Mouse (Mus musculus) lung, postnatal 25 days (tissue): ENCODE results near the gene Pde4d.
A peak's percentile ranks its signal among the peaks of the same experiment; 100 is the strongest.
"Not testable (repeated sequence)": the region's sequence is repeated elsewhere in the genome, so short reads cannot be mapped to it uniquely, and the experiment has no call there.

Experiments
- DNase-seq: peaks from one replicate; pipeline ENCODE4 v3.0.0; 2022; ENCODE audit warnings: low spot score

Gene Pde4d

DNA sequence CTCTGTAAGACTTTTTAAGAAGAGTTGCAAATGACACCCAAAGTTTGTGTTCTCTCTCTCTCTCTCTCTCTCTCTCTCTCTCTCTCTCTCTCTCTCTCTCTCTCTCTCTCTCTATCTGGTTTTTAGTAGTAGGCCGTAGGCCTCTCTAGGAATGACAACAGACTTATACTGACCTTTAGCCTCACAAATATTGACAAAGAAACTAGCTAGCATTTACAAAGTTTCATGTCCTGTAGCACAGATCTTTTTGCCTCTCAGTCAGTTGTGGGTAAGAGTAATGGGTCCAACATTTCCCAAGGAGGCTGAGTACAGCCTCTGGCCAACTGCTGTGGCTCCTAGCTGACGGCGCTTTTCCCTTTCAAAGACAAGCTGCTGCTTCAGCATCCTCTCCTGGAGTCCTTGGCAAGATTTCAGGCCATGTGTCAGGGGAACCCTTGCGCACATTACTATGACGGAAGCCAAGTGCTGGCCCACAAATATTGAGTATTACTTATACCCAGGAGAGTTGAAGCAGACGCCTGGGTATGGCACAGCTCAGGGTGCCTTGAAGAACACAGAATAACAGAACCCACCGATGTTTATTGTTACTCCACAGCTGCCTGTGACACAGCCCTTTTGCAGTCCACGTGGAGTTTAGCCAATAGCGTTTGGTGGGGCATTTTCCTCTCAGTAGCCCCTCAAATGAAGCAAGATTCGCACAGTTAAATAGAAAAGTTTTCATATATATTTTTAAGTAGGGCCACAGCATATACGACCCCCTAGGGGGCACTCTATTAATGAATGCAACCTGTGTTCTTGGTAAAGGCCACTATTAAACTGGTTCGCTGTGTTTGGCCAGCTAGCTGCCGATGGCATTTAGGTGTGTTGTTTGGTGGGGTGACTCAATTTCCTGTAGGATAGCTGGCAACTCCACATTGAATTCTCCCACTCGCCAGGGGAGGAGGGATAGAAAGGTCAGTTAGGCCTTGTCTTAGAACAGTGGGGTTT is 1450.0 kb downstream of the Pde4d start:
- no peak for DNase-seq

DNA sequence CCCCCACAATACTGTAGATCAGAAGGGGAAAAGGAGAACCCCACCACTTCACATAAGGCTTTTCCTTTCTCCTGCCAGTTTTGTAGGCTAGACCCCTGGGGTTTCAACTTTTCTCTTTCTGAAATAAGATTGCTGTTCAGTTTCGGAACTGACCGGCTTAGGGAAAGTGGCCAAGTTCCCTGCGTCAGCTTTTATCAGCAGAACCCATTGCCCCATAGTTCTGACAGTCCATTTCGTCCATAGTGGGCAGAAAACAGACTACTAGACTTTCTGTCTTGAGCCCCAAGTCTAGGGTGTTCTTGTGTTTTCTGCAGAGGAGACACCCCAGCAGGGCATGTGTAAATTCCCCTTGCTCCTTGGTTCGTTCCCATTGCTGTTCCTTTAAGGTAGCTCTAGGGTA is 1452.1 kb downstream of the Pde4d start:
- DNase-seq = no peak

DNA sequence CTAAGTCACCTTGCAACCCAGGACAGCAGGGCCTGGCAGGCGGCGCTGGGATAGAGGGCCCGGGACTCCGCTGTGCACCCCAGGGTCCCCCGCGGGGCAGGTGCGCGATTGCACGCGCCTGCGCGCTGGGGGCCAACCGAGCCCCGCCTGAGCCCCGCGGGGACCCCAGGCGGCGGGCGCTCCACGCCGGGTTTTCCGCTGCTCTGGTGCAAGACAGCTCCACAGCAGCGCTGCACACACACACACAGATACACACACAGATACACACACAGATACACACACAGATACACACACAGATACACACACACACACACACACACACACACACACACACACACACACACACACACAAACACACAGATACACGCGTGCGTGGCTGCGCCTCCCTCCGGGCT is 1452.7 kb downstream of the Pde4d start:
- not testable (repeated sequence) for DNase-seq

DNA sequence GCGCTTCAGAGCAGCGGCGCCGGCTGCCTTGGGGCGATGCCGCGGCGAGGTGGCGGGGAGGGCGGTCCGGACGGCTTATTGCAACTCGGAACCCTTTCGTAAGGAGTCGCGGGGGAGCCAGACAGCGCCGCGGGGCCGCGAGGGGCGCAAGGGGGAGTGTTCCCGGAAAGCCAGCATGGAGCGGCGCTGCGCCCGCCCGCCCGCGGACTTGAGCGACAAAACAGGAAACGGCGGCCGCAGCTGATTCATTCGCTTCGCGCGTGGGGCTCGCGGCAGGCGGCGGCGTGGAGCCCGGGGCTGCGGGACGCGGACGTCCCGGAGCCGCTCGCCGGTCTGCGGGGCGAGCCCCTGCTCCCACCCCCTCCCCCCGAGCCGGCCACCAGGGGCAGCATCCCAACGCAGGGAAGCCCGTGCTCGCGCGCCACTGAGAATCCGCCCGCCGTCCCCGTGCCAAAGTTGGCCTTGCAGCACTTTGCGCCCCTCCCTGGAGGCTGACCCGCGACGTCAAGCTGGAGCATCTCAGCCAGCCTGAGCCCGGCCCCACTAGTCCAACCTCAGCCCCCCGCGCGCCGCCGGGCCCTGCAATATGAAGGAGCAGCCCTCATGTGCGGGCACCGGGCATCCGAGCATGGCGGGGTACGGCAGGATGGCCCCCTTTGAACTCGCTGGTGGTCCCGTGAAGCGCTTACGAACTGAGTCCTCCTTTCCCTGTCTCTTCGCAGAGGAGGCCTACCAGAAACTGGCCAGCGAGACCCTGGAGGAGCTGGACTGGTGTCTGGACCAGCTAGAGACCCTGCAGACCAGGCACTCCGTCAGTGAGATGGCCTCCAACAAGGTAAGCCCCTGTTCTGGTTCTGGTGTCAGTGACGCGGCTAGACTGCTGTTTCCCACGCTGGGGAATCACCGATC is 1453.4 kb downstream of the Pde4d start:
- peak; percentile 53 for DNase-seq

DNA sequence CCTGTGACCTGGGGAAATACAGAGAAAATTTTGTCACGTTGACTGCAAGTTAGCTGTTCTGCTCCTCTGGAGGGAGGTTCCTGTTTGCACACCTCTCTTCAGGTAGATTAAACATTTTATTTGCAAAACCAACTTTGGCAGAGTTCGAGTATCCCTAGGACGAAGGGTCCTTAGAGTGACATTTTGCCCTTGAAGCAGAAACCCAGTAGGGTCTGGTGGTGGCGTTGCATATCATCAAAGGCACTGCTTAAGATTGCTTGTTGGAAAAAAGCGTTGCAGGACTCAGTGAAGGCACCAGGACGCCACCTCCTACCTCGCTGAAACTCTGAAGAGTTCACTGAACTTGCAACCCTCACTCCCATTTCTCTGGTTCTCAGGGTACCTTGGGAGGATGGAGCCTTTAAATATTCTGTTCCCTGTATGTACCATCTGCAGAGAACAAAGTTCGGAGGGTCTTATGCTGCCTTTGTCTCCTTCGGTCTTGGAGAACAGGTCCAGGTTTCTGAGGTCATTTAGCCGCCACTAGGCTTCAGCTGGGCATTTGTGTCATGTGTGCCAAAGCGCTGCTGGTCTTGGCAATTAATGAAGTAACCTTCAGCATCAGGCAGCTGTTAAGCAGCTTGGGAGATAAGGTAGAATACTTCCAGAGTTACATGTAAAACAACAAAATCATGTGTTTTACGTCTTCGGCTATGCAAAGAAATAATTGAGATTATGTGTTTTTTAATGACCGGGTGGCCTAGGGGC is 1454.2 kb downstream of the Pde4d start:
- no peak for DNase-seq

DNA sequence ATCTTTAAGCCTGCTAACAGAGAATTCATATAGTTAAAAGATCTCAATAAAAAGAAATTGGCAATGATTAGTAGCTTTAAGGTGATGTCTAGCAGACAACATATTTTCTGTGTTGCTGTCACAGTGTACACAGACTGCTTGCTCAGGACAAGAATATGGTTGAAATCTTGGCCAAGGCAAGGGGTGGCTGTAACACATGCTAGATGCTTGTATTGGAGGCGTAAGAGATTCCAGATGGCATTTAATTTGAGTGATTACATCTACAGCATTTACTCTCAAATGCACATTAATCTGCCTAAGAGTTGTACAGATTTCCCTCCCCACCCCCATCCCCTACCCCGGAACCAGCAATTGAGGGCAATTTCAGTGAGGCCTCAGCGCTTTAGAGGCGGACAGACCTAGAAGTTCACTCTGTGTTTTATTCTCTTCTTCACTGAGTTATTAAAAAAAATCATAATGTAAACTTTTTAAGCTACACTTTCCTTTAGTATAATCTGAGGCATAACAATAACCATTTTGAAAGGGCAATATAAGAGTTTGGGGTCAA is 1456.7 kb downstream of the Pde4d start:
- no peak for DNase-seq

DNA sequence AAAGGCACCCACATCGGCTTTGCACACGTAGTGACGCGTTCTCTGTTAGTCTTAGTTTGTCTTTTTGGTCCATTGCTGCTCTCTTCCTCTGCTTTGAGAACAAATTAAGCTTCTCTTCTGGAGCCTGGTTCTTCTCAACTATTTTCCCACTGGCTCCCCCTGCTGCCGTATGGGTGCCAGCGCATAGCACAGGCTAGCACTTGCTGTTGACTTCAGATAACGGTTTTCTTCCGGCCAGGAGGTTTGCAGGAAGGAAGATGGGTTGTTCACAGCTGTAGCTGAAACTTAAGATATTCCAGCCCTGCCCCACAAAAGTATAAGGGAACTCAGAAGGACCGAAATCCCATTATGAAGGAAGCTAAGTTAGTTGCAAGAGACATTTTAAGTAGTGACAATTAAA is 1457.9 kb downstream of the Pde4d start:
- DNase-seq = peak; percentile 76

DNA sequence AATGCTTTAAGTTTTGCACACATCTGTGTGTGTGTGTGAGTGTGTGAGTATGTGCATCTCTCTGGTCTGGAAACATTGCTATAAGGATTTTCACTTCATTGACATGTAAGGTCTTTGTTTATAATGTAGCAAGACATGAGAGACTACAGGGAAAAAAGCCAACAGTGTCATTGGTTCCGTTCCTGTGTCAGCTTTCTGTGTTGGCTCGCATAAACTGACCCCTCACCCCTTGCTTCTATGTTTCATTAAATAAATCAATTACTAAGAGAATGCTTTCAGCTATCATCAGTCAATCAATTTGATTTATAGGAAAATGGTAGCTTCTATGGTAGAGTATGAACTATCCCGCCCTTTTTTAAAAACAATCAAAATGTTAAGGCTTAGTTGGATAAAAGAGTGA is 1458.6 kb downstream of the Pde4d start:
- DNase-seq = no peak

DNA sequence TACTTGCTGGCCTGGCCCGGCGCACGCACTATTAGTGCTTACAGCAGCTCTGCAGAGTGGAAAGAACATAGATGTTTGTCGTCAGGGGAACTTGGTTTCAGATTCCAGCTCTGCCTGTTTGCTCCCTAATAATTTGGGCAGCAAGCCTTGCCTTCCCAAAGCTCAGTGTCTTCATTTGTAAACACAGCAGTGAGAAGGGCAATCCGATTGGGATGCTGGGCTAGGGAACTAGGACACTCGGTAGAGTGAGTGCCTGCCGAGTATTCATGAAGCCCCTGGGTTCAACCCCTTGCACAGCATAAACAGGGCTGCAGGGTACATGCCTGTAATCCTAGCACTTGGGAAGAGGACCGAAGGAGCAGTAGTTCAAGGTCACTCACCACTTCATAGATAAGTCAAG is 1459.4 kb downstream of the Pde4d start:
- DNase-seq = no peak

DNA sequence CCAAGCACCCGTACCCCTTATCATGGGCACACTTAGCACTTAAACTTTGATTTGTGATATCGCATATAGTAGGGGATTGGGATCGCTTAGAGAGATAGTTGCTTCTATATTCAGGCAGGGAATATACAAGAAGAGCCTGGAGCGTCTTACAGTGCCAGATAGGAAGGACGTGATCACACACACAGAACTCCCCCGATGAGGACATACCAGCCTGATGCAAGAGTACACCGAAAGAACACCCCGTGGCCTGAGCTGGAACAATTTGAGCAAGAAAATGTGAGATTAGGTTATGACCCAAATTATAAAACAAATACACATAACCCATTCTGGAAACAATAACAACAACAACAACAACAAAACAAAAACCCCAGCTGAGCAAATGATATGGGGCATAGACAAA is 1461.2 kb downstream of the Pde4d start:
- no peak for DNase-seq

DNA sequence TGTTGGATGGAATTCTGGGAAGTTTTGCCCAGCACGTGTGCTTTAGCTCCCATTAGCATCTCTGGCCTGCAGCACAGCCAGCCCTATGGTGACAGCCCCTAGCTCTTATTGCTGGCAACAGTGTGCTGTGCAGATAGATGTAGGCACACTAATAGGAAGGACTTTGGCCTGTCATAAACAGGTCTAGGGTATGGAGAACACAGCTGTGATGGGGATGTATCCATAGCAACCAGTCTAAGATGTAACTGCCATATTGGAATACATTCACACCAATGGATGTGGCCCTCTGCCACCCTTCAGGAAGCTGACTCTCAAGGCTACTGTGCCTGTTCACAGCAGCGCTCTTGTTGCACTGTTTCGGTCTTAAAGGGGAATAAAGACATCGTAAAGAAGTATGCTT is 1462.9 kb downstream of the Pde4d start:
- no peak for DNase-seq

DNA sequence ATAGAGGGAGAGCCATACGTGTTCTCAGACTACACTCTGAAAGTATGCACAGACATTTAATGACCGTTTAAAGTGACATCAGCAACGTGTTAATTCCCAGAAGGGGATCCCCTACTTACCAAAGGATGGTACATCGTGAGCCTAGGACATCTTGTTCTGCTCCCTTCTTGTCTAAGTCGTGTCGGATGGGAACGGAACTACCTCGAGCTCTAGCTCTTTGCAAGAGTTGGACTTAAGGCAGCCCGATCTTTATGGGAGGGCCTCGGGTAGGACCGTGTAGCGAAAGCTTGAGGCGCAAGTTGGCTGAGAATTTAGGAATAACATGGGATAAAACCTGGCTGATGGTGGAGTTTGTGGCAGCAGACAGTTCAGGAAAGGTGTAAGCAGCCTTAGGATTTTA is 1464.5 kb downstream of the Pde4d start:
- no peak for DNase-seq

DNA sequence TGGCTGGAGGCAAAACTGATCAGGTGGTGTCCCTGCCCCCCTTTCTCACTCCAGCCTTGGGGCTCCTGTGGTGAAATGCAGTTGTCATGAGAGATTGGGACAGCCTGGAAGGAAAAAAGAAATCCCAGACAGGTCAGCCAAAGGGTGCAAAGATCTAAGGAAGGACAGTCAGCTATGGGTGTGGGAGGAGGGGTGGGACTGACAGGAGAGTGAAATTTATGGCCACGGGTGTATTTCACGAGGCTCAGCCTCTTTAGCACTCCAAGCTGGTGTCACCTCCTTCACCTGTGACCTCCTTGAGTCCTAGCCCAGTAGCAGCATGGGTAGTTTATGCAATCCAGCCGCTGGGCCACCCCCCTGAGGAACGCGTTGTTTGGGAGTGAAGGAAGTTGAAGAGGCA is 1465.1 kb downstream of the Pde4d start:
- DNase-seq = peak; percentile 49

DNA sequence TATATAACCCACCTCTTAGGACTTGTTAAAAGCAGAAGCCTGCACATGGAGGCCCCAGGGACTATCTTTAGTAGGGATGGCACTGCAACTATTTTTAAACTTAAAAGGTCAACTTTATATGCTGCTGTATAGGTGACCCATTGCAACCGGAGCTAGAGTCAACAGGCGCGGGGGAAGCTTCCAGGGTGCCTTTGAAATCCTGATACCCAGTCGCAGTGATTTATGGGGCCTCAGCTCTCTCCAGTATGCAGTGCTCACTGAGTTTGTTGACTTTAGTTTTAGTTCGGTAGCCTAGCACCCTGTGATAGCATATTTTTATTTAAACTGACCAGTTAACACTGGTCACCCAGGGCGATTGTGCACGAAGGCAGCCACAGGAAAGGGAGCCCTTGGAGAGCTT is 1465.8 kb downstream of the Pde4d start:
- no peak for DNase-seq

DNA sequence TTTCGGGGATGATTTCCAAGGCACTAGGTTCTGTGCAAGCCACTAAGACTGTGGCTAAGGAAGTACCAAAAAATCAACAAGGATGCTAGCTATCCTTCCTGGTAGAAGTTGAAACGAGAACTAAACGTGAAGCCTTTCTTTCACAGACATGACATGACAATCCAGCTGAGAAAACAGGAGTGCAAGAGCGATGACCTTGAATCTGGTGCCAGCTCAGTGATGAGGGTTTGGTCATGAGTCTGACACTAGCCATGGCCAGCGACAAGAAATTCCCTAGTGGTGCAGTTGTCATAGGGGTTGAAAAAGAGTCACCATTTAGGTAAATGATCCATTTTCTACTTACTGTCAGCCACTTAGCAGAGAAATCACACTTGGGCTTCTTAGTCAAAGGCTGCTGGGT is 1466.2 kb downstream of the Pde4d start:
- no peak for DNase-seq

DNA sequence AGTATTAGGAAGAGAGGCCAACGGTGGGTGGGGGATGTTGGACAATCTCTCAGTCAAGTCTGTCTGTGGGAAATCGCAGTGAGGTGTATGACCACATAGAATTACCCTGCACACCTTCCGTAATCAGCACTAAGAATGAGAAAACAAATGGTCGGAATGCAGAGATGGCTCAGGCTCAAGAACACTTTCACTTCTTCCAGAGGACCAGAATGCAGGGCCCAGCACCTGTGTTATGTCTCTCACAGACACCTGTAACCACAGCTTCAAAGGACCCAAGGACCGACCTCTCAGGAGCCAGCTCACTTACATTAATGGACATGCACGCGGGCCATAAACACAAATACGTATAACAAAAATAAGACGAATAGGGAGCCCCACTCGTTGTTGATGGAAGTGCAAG is 1467.8 kb downstream of the Pde4d start:
- no peak for DNase-seq

DNA sequence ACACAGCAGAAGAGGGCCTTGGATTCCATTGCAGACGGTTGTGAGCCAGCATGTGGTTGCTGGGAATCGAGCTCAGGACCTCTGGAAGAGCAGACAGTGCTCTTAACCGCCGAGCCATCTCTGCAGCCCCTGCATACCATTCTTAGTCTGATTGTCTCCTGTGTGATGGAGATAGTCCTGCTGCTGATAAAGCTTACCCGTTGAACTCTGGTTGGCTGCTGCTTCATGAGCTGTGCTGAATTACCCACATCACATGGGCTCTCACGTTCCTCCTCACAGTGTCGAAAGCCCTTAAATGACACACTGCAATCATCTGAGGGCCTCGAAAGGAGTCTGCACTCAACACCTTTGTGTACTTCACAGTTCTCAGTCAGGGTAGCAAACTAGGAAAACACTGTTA is 1468.9 kb downstream of the Pde4d start:
- no peak for DNase-seq

DNA sequence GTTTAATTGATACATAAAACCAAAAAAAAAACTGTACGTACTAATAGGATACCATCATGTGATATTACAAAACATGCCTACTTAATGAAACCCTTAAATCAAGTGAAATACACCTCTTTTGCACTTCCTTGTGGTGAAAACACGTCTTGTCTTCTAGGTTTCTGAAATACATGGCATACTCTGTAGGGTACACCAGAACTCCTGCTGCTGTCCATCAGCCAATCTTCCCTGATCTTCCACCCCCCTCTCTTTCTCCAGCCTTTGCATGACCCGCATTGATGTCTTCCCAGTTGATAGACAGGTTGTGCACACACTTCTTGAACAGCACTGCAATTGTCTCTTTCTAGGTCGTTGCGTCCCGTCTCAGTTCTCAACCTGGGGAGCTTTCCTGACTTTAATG is 1470.5 kb downstream of the Pde4d start:
- no peak for DNase-seq

DNA sequence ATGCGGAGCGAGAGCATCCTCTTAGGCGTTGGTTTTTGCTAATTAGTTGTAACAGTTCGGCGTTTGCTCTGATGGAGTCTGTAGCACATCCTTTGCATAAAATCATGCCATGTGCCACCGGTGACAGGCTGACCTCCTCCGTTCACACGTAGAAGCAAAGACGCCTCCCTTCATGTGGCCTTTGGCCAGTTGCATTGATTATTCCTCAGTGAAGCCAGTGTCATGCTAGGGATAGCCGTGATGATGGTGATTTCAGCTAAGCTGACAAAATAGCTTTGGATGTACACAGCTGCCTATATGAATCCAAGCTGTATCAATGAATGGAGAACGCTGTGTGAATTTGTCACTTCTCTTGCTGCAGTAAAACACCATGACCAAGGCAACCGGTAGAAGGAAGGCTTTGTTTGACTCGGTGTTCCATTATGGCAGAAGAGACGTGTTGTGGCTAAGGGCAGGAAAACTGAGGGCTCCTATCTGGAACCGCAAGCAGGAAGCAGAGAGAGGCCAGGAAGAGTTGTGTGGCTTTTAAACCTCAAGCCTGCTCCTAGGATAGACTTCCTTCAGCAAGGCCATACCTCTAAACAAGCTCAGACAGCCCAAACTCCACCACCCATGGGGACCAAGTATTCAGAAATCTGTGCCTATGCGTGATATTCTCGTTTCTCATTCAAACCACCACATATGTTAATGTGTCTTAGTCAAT is 1471.7 kb downstream of the Pde4d start:
- DNase-seq = no peak

DNA sequence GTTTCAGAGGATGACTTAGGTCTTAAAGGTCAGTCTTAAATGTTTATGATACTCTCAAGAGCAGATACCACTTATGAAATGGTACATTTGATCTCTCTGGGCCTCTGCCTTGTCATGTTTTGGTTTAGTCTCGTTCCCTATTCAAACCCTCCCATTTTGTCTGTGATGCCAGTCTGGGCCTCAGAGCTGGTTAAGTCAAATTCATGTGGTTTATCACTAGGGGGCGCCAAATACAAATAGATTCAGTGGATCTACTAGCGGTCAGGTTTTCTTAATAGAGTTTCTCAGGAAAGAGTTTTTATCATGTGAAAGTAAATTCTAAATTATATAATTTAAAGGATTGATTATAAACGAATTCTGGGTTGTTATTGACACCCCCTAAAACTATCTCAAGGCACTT is 1472.5 kb downstream of the Pde4d start:
- peak; percentile 81 for DNase-seq

DNA sequence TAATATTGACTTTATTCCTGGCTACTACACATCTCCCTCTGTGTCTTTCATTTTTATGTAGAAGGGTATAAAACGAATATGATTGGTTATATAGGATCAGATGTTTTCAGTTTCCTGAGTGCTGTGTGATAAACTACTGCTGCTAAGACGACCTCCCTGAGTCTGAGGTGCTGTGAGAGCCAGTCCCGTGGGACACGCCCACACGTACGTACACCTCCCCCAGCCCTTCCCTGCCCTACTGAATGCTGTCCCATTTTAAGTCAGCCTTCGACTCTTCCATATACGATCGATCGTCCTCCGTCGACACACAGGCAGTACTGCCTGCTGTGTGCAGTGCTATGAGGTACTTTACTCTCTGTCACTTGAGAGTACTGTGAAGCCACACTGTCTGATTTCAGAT is 1473.0 kb downstream of the Pde4d start:
- no peak for DNase-seq
